Mouse (Mus musculus): ENCODE results near the gene Wdr86. TPM values are rescaled to one million over a fixed set of nuclear protein-coding genes. Genes with fewer than 3 reads are reported as not detected.
"Not testable (repeated sequence)": the region's sequence is repeated elsewhere in the genome, so short reads cannot be mapped to it uniquely, and the experiment has no call there.

The Wdr86 gene
- polyA plus RNA-seq, 1 experiment from 2014 or later: 17.5 TPM

GRCm38 (mm10) chr5:24709962-24710361 is 20.6 kb downstream of the Wdr86 start:
- H3K4me3 ChIP-seq (ENCODE audit: low read depth, low read length): no peak overlapping the region
- peaks cover 9% of the 10 kb centered on the region; the same call in 1 of the 2 replicates for H3K36me3 ChIP-seq (ENCODE audit: control insufficient read depth, insufficient read depth, low read length)

GRCm38 (mm10) chr5:24704615-24705014 is 25.9 kb downstream of the Wdr86 start:
- H3K4me3 ChIP-seq (ENCODE audit: low read depth, low read length): no peak overlapping the region
- H3K36me3 ChIP-seq (ENCODE audit: control insufficient read depth, insufficient read depth, low read length): peaks cover 7% of the 10 kb centered on the region; the same call in 1 of the 2 replicates
- no peak for ATAC-seq (ENCODE audit: low FRiP score)
- H3K27me3 ChIP-seq (ENCODE audit: control insufficient read depth, insufficient read depth, low read length): no peaks in the 10 kb centered on the region
- WGBS: 93% methylated on average over 8 of the region's 8 CpGs
- H3K9me3 ChIP-seq (ENCODE audit: control insufficient read depth, low read length): no peaks in the 10 kb centered on the region
- H3K4me1 ChIP-seq (replicated peaks; ENCODE audit: control insufficient read depth, insufficient read depth, low read length): no peaks in the 10 kb centered on the region
- no peak for DNase-seq (ENCODE audit: low spot score)
- no peak overlapping the region for H3K4me2 ChIP-seq (replicated peaks; ENCODE audit: low read depth, low read length)
- H3K27ac ChIP-seq (ENCODE audit: low read depth, low read length): no peak overlapping the region
- no peak overlapping the region for H3K9ac ChIP-seq (ENCODE audit: low read depth, low read length)

More at GRCm38 (mm10) chr5:24709962-24710361, 20.6 kb downstream of the Wdr86 start:
- H3K9me3 ChIP-seq (ENCODE audit: control insufficient read depth, low read length): no peaks in the 10 kb centered on the region
- H3K9ac ChIP-seq (ENCODE audit: low read depth, low read length): no peak overlapping the region
- no peak overlapping the region for H3K4me2 ChIP-seq (replicated peaks; ENCODE audit: low read depth, low read length)
- no peaks in the 10 kb centered on the region for H3K4me1 ChIP-seq (replicated peaks; ENCODE audit: control insufficient read depth, insufficient read depth, low read length)
- no peaks in the 10 kb centered on the region for H3K27me3 ChIP-seq (ENCODE audit: control insufficient read depth, insufficient read depth, low read length)
- H3K27ac ChIP-seq (ENCODE audit: low read depth, low read length): no peak overlapping the region
- no peak for ATAC-seq (ENCODE audit: low FRiP score)
- no peak for DNase-seq (ENCODE audit: low spot score)
- 66% methylated on average over 2 of the region's 2 CpGs for WGBS

GRCm38 (mm10) chr5:24701271-24701670 is 29.3 kb downstream of the Wdr86 start:
- no peak for ATAC-seq (ENCODE audit: low FRiP score)
- no peaks in the 10 kb centered on the region for H3K27me3 ChIP-seq (ENCODE audit: control insufficient read depth, insufficient read depth, low read length)
- peaks cover 10% of the 10 kb centered on the region; the same call in 1 of the 2 replicates for H3K36me3 ChIP-seq (ENCODE audit: control insufficient read depth, insufficient read depth, low read length)
- H3K4me1 ChIP-seq (replicated peaks; ENCODE audit: control insufficient read depth, insufficient read depth, low read length): no peaks in the 10 kb centered on the region
- no peak overlapping the region for H3K4me3 ChIP-seq (ENCODE audit: low read depth, low read length)
- H3K4me2 ChIP-seq (replicated peaks; ENCODE audit: low read depth, low read length): no peak overlapping the region
- DNase-seq (ENCODE audit: low spot score): no peak
- no peaks in the 10 kb centered on the region for H3K9me3 ChIP-seq (ENCODE audit: control insufficient read depth, low read length)
- H3K9ac ChIP-seq (ENCODE audit: low read depth, low read length): no peak overlapping the region
- H3K27ac ChIP-seq (ENCODE audit: low read depth, low read length): peak overlapping the region; percentile 30
- 91% methylated on average over 3 of the region's 3 CpGs for WGBS

DNA sequence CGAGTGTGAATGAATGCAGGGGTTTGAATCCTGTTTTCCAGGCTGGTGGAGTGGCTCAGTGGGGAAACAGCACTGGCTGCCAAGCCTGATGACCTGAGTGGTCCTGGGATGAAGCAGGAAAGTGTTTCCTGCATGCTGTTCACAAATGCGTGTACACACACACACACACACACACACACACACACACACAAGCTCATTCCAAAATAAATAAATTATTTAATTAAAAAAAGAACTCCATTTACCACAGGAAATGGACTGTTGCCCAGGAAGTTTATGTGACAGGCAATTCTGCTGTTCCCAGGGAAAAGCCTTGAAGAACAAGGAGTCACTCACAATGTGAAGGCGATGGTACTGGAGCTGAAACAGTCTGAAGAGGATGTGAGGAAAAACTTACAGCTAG is 33.8 kb downstream of the Wdr86 start:
- DNase-seq (ENCODE audit: low spot score): no peak
- ATAC-seq (ENCODE audit: low FRiP score): no peak
- H3K4me3 ChIP-seq (ENCODE audit: low read depth, low read length): no peak overlapping the region
- no peak overlapping the region for H3K4me2 ChIP-seq (replicated peaks; ENCODE audit: low read depth, low read length)
- 91% methylated on average over 3 of the region's 3 CpGs for WGBS
- H3K27me3 ChIP-seq (ENCODE audit: control insufficient read depth, insufficient read depth, low read length): no peaks in the 10 kb centered on the region
- no peak overlapping the region for H3K27ac ChIP-seq (ENCODE audit: low read depth, low read length)
- H3K36me3 ChIP-seq (ENCODE audit: control insufficient read depth, insufficient read depth, low read length): peaks cover 16% of the 10 kb centered on the region
- no peaks in the 10 kb centered on the region for H3K9me3 ChIP-seq (ENCODE audit: control insufficient read depth, low read length)
- H3K9ac ChIP-seq (ENCODE audit: low read depth, low read length): no peak overlapping the region
- no peaks in the 10 kb centered on the region for H3K4me1 ChIP-seq (replicated peaks; ENCODE audit: control insufficient read depth, insufficient read depth, low read length)

DNA sequence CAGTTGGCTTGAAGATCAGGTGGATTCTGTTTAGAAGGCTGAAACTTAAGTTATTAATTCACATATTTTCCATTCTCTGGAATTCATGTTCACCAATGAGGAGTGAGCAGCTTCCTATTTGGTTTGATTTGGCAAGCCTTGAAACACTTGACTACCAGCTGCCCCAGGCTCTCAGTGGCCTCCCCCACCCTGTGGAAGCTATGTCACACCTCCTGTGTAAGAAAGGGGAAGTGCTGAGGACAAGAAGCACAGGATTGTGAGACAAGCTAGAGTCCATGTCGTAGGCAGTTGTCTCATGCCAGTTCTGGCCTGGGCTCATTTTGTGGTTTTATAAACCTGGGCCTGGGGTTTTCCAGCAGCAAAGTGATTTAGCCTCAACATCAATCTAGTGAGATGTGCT is 42.8 kb downstream of the Wdr86 start:
- DNase-seq (ENCODE audit: low spot score): no peak
- H3K36me3 ChIP-seq (ENCODE audit: control insufficient read depth, insufficient read depth, low read length): 0 out of 2 replicates have a peak, but pooled peaks cover 1% of the 10 kb centered on the region
- ATAC-seq (ENCODE audit: low FRiP score): no peak
- no peak overlapping the region for H3K4me2 ChIP-seq (replicated peaks; ENCODE audit: low read depth, low read length)
- H3K27me3 ChIP-seq (ENCODE audit: control insufficient read depth, insufficient read depth, low read length): no peaks in the 10 kb centered on the region
- no peak overlapping the region for H3K9ac ChIP-seq (ENCODE audit: low read depth, low read length)
- no peaks in the 10 kb centered on the region; the same call in 1 of the 2 replicates for H3K4me1 ChIP-seq (replicated peaks; ENCODE audit: control insufficient read depth, insufficient read depth, low read length)
- 89% methylated on average over 1 of the region's 1 CpGs for WGBS
- H3K4me3 ChIP-seq (ENCODE audit: low read depth, low read length): no peak overlapping the region
- H3K9me3 ChIP-seq (ENCODE audit: control insufficient read depth, low read length): no peaks in the 10 kb centered on the region
- no peak overlapping the region for H3K27ac ChIP-seq (ENCODE audit: low read depth, low read length)

DNA sequence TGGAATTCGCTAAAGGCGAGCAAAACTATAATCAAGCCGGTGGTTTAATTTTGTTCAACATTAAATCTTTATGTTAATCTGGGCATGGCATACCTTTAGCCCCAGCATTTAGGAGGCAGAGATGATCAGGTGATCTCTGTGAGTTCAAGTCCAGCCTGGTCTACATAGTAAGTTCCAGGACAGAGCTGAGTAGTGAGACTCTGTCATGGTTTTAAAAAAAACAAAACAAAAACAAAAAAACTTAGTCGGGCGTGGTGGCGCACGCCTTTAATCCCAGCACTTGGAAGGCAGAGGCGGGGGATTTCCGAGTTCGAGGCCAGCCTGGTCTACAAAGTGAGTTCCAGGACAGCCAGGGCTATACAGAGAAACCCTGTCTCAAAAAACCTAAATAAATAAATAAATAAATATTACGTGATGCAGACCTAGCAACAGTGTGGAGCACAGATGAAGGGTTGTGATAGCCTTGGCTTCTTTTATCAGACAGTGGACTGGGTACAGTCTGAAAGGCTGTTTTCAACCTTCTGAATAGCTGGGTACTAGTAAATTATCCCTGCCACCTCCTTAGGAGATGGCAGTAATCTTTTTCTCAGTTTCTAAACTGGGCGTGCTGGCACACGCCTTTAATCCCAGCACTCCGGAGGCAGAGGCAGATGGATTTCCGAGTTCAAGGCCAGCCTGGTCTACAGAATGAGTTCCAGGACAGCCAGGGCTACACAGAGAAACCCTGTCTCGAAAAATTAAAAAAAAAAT is 43.7 kb downstream of the Wdr86 start:
- ATAC-seq (ENCODE audit: low FRiP score); DNase-seq (ENCODE audit: low spot score); H3K9me3 ChIP-seq (ENCODE audit: control insufficient read depth, low read length); H3K4me1 ChIP-seq (replicated peaks; ENCODE audit: control insufficient read depth, insufficient read depth, low read length); H3K9ac ChIP-seq (ENCODE audit: low read depth, low read length); H3K27me3 ChIP-seq (ENCODE audit: control insufficient read depth, insufficient read depth, low read length); H3K36me3 ChIP-seq (ENCODE audit: control insufficient read depth, insufficient read depth, low read length); H3K27ac ChIP-seq (ENCODE audit: low read depth, low read length): not testable (repeated sequence)
- peak overlapping the region; percentile 61 for H3K4me2 ChIP-seq (replicated peaks; ENCODE audit: low read depth, low read length)
- H3K4me3 ChIP-seq (ENCODE audit: low read depth, low read length): peak overlapping the region; percentile 74
- 81% methylated on average over 16 of the region's 16 CpGs for WGBS

- no peaks in the 10 kb centered on the region for H3K9me3 ChIP-seq (ENCODE audit: control insufficient read depth, low read length)
- ATAC-seq (ENCODE audit: low FRiP score): no peak; the same call in 1 of the 2 replicates
- WGBS: 2% methylated on average over 15 of the region's 15 CpGs
These were observed 44.4 kb downstream of the Wdr86 start for GRCm38 (mm10) chr5:24686176-24686575.

GRCm38 (mm10) chr5:24685366-24686093 is 45.0 kb downstream of the Wdr86 start, which contains the start of gene Nub1:
Gene Nub1, plus strand, starts transcription at chr5:24685532.
- no peaks in the 10 kb centered on the region; the same call in 1 of the 2 replicates for H3K4me1 ChIP-seq (replicated peaks; ENCODE audit: control insufficient read depth, insufficient read depth, low read length)
- no peaks in the 10 kb centered on the region for H3K27me3 ChIP-seq (ENCODE audit: control insufficient read depth, insufficient read depth, low read length)
- peak within 1 kb of the TSS; percentile 92 for H3K27ac ChIP-seq (ENCODE audit: low read depth, low read length)
- peak within 1 kb of the TSS; percentile 61 for H3K4me2 ChIP-seq (replicated peaks; ENCODE audit: low read depth, low read length)
- DNase-seq (ENCODE audit: low spot score): peak; percentile 100
- peak within 1 kb of the TSS; percentile 72 for H3K9ac ChIP-seq (ENCODE audit: low read depth, low read length)
- under 1% methylated on average over 43 of the region's 53 CpGs for WGBS
- peak; percentile 99 for ATAC-seq (ENCODE audit: low FRiP score)
- H3K4me3 ChIP-seq (ENCODE audit: low read depth, low read length): peak within 1 kb of the TSS; percentile 74
- no peaks in the 10 kb centered on the region for H3K36me3 ChIP-seq (ENCODE audit: control insufficient read depth, insufficient read depth, low read length)
- H3K9me3 ChIP-seq (ENCODE audit: control insufficient read depth, low read length): no peaks in the 10 kb centered on the region

More at GRCm38 (mm10) chr5:24686176-24686575, 44.4 kb downstream of the Wdr86 start:
- no peaks in the 10 kb centered on the region; the same call in 1 of the 2 replicates for H3K4me1 ChIP-seq (replicated peaks; ENCODE audit: control insufficient read depth, insufficient read depth, low read length)
- DNase-seq (ENCODE audit: low spot score): no peak
- peak overlapping the region; percentile 61 for H3K4me2 ChIP-seq (replicated peaks; ENCODE audit: low read depth, low read length)
- H3K36me3 ChIP-seq (ENCODE audit: control insufficient read depth, insufficient read depth, low read length): no peaks in the 10 kb centered on the region
- no peaks in the 10 kb centered on the region for H3K27me3 ChIP-seq (ENCODE audit: control insufficient read depth, insufficient read depth, low read length)
- peak overlapping the region; percentile 72 for H3K9ac ChIP-seq (ENCODE audit: low read depth, low read length)
- peak overlapping the region; percentile 74 for H3K4me3 ChIP-seq (ENCODE audit: low read depth, low read length)
- peak overlapping the region; percentile 75 for H3K27ac ChIP-seq (ENCODE audit: low read depth, low read length)
